Mouse (Mus musculus) testis, postnatal 14 days (tissue): ENCODE data around the gene Gm773.
"Not testable (repeated sequence)": the region's sequence is repeated elsewhere in the genome, so short reads cannot be mapped to it uniquely, and the experiment has no call there.

Experiments used
- DNase-seq: peaks from one replicate; pipeline ENCODE4 v3.0.0; 2021; ENCODE audit warnings: low spot score

Gm773 gene

GRCm38 (mm10) chrX:56212771-56213170 is at the start of gene Gm773:
Gm773 (minus strand) TSS chrX:56212881.
- peak; percentile 60 for DNase-seq

- DNase-seq: not testable (repeated sequence)
Observed at GRCm38 (mm10) chrX:56186449-56186848, 26.2 kb downstream of the Gm773 start.

- no peak for DNase-seq
Observed at GRCm38 (mm10) chrX:56151396-56151795, 61.3 kb downstream of the Gm773 start.
